Mouse (Mus musculus): Measurements from ENCODE around the gene Epx. TPM values are rescaled to one million over a fixed set of nuclear protein-coding genes. Genes with fewer than 3 reads are reported as not detected.

Epx gene
- polyA plus RNA-seq, 1 experiment from 2014 or later = 0.52 TPM

DNA sequence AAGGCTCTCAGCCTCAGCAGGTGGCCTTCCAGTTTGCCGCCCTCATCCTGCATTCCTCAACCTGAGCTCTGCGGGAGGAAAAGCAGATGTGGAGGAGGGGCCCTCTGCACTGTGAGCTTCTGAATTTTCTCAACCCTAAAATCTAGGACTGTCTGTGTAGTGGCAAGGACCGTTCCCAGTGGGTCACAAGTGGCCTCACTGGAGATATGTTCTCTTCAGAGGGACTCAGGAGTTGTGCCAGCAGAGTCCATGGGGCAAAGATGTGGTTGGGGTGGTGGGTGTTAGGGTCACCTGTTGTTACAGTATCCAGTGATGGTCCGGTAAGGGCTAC lies 57.9 kb downstream of the Epx start:
- Histone ChIP-seq H3K4me2 (ENCODE audit: low read depth, low read length) (peak overlapping the region; percentile 64), H3K36me3 (replicated peaks; ENCODE audit: insufficient read depth, low read length) (no peaks in the 10 kb centered on the region), H3K4me1 (ENCODE audit: insufficient read depth) (no peaks in the 10 kb centered on the region), H3K9me3 (ENCODE audit: low read length) (no peaks in the 10 kb centered on the region), H3K9ac (replicated peaks) (no peak overlapping the region), H3K4me3 (ENCODE audit: low read depth, low read length) (peak overlapping the region; percentile 21; the same call in 1 of the 2 replicates), H3K27me3 (ENCODE audit: insufficient read depth, low read length) (peaks cover 9% of the 10 kb centered on the region), H3K27ac (ENCODE audit: low read depth) (no peak overlapping the region)
- no peak for TF ChIP-seq CTCF (IDR thresholded peaks at IDR 0.05; ENCODE audit: low read depth)
- no peak for TF ChIP-seq EP300 (IDR thresholded peaks at IDR 0.05; ENCODE audit: low read depth)
- ATAC-seq = no peak
- WGBS (ENCODE audit: insufficient replicate concordance) = 33% methylated on average over 4 of the region's 4 CpGs
- no peak for DNase-seq

DNA sequence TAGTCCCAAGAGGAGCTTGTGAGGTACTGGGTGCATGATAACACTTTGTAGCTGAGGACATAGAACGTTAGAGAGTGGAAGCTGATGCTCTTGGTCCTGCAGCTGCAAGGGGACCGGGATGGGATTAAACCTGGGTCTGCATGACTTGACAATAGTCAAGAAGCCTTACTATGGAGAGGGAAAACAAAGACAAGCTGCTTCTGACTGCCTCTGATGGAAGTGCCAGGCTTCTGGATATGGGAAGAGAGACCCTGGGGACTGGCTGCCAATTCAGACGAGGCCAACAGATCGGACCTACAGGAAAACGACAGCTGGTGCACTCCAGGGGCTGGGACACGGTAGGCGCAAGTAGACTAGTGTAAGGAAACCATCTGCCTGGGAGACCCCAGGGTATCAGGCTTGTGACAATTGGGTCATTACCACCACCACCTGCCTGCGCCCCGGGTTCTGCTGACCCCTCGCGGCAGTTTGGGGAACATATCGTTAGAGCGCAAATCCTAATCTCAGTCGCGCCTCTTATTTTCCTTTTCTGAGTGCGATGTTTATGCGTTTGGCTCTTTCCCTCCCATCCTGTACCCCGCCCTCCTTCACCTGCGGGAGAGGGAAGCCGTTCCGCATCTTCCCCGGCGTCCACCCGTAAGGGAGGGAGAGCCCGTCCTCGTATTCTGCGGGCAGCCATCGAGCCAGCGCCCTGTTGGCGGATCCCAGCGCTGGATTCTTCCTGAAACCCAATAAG lies 58.5 kb downstream of the Epx start:
- Histone ChIP-seq H3K4me3 (ENCODE audit: low read depth, low read length) (peak overlapping the region; percentile 21; the same call in 1 of the 2 replicates), H3K27me3 (ENCODE audit: insufficient read depth, low read length) (peaks cover 9% of the 10 kb centered on the region), H3K27ac (ENCODE audit: low read depth) (no peak overlapping the region), H3K36me3 (replicated peaks; ENCODE audit: insufficient read depth, low read length) (no peaks in the 10 kb centered on the region), H3K4me2 (ENCODE audit: low read depth, low read length) (peak overlapping the region; percentile 64), H3K9ac (replicated peaks) (no peak overlapping the region), H3K4me1 (ENCODE audit: insufficient read depth) (no peaks in the 10 kb centered on the region), H3K9me3 (ENCODE audit: low read length) (no peaks in the 10 kb centered on the region)
- TF ChIP-seq CTCF (IDR thresholded peaks at IDR 0.05; ENCODE audit: low read depth) = peak; percentile 74
- no peak for TF ChIP-seq EP300 (IDR thresholded peaks at IDR 0.05; ENCODE audit: low read depth)
- WGBS (ENCODE audit: insufficient replicate concordance) = 5% methylated on average over 31 of the region's 31 CpGs
- peak; percentile 41 for DNase-seq
- ATAC-seq = no peak

DNA sequence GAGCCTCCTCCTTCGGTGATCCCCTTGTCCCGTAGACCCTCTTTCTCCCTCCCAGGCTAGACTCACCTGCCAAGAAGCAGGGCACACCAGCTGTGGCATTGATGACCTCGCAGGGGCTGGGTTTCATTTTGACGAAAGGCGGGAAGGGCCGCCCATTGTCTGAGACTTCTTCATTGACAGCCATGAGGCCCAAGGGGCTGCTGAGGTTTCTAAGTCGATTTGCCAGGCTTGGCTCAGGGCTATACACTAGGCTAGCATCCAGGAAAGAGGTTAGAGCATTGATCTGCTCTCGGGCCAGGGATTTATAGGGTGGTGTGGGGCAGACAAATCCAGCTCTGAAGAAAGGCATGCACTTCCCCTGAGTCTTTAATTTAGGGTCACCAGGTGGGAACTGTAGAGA lies 60.5 kb downstream of the Epx start:
- DNase-seq (no peak), ATAC-seq (no peak)
- Histone ChIP-seq H3K27me3 (ENCODE audit: insufficient read depth, low read length) (peaks cover 9% of the 10 kb centered on the region), H3K4me2 (ENCODE audit: low read depth, low read length) (no peak overlapping the region), H3K9me3 (ENCODE audit: low read length) (no peaks in the 10 kb centered on the region), H3K9ac (replicated peaks) (no peak overlapping the region), H3K4me1 (ENCODE audit: insufficient read depth) (no peaks in the 10 kb centered on the region), H3K4me3 (ENCODE audit: low read depth, low read length) (no peak overlapping the region), H3K36me3 (replicated peaks; ENCODE audit: insufficient read depth, low read length) (no peaks in the 10 kb centered on the region), H3K27ac (ENCODE audit: low read depth) (no peak overlapping the region)
- WGBS (ENCODE audit: insufficient replicate concordance) = 64% methylated on average over 8 of the region's 8 CpGs
- TF ChIP-seq CTCF (IDR thresholded peaks at IDR 0.05; ENCODE audit: low read depth) = no peak
- no peak for TF ChIP-seq EP300 (IDR thresholded peaks at IDR 0.05; ENCODE audit: low read depth)

Other genes with a start within 250 kb of the Epx start
- 4.2 and 5.8 TPM in 2 replicates for gene Rnf43, start 212.8 kb downstream of the Epx start, polyA plus RNA-seq (2015; fragmentation: Nextera tagmentation; extraction: Ambion mirVana)
- gene Supt4a, start 138.0 kb downstream of the Epx start, polyA plus RNA-seq (2015; fragmentation: Nextera tagmentation; extraction: Ambion mirVana) = 114 and 120 TPM in 2 replicates
- gene Tspoap1, start 115.0 kb downstream of the Epx start, polyA plus RNA-seq (2015; fragmentation: Nextera tagmentation; extraction: Ambion mirVana) = 0.59 and 1.2 TPM in 2 replicates
- 250 and 274 TPM in 2 replicates for gene Mpo, start 82.0 kb downstream of the Epx start, polyA plus RNA-seq (2015; fragmentation: Nextera tagmentation; extraction: Ambion mirVana)
- not detected in 2 replicates for gene Lpo, start 47.2 kb downstream of the Epx start, polyA plus RNA-seq (2015; fragmentation: Nextera tagmentation; extraction: Ambion mirVana)
- 1.4 and 2.1 TPM in 2 replicates for gene Mks1, start 22.3 kb downstream of the Epx start, polyA plus RNA-seq (2015; fragmentation: Nextera tagmentation; extraction: Ambion mirVana)
- not detected in 2 replicates for gene Olfr462, start 16.7 kb upstream of the Epx start, polyA plus RNA-seq (2015; fragmentation: Nextera tagmentation; extraction: Ambion mirVana)
- gene Olfr463, start 21.9 kb upstream of the Epx start, polyA plus RNA-seq (2015; fragmentation: Nextera tagmentation; extraction: Ambion mirVana) = not detected in 2 replicates
- gene Olfr464, start 45.4 kb upstream of the Epx start, polyA plus RNA-seq (2015; fragmentation: Nextera tagmentation; extraction: Ambion mirVana) = not detected in 2 replicates
- 10.5 and 11.0 TPM in 2 replicates for gene Dynll2, start 112.0 kb upstream of the Epx start, polyA plus RNA-seq (2015; fragmentation: Nextera tagmentation; extraction: Ambion mirVana)
- 54.8 and 58.6 TPM in 2 replicates for gene Srsf1, start 171.8 kb upstream of the Epx start, polyA plus RNA-seq (2015; fragmentation: Nextera tagmentation; extraction: Ambion mirVana)
- 6.3 TPM in 2 replicates for gene Vezf1, start 192.7 kb upstream of the Epx start, polyA plus RNA-seq (2015; fragmentation: Nextera tagmentation; extraction: Ambion mirVana)
- gene Cuedc1, start 222.5 kb upstream of the Epx start, polyA plus RNA-seq (2015; fragmentation: Nextera tagmentation; extraction: Ambion mirVana) = 1.2 and 1.6 TPM in 2 replicates